Mouse (Mus musculus): ENCODE data around the gene Homer1. TPM values are rescaled to one million over a fixed set of nuclear protein-coding genes. Genes with fewer than 3 reads are reported as not detected.

Gene Homer1
- polyA plus RNA-seq, 1 experiment from 2014 or later, result 13.9 TPM

GRCm38 (mm10) chr13:93305636-93306035 is 6.2 kb downstream of the Homer1 start:
- Histone ChIP-seq H3K9ac (replicated peaks) (peak overlapping the region; percentile 90), H3K4me1 (peaks cover 30% of the 10 kb centered on the region)

GRCm38 (mm10) chr13:93306545-93306944 is 7.1 kb downstream of the Homer1 start:
- H3K27me3 ChIP-seq (replicated peaks), result no peaks in the 10 kb centered on the region
- H3K36me3 ChIP-seq, result no peaks in the 10 kb centered on the region
- no peak overlapping the region for H3K27ac ChIP-seq (replicated peaks)
- no peak overlapping the region for H3K9ac ChIP-seq (replicated peaks)
- peak overlapping the region; percentile 77 for H3K4me2 ChIP-seq
- 41% methylated on average over 3 of the region's 3 CpGs for WGBS
- H3K9me3 ChIP-seq (replicated peaks), result no peaks in the 10 kb centered on the region
- H3K4me3 ChIP-seq (replicated peaks), result peak overlapping the region; percentile 91
- peaks cover 33% of the 10 kb centered on the region for H3K4me1 ChIP-seq
- no peak for ATAC-seq (ENCODE audit: low FRiP score)

More at GRCm38 (mm10) chr13:93305636-93306035, 6.2 kb downstream of the Homer1 start:
- Histone ChIP-seq H3K9me3 (replicated peaks) (no peaks in the 10 kb centered on the region), H3K27ac (replicated peaks) (no peak overlapping the region), H3K4me2 (peak overlapping the region; percentile 77), H3K27me3 (replicated peaks) (no peaks in the 10 kb centered on the region), H3K4me3 (replicated peaks) (peak overlapping the region; percentile 91), H3K36me3 (no peaks in the 10 kb centered on the region)
- 9% methylated on average over 7 of the region's 7 CpGs for WGBS
- no peak for ATAC-seq (ENCODE audit: low FRiP score)

GRCm38 (mm10) chr13:93307700-93308099 is 8.3 kb downstream of the Homer1 start:
- H3K36me3 ChIP-seq, result no peaks in the 10 kb centered on the region
- H3K9me3 ChIP-seq (replicated peaks), result no peaks in the 10 kb centered on the region
- ATAC-seq (ENCODE audit: low FRiP score), result no peak
- no peaks in the 10 kb centered on the region for H3K27me3 ChIP-seq (replicated peaks)
- 41% methylated on average over 7 of the region's 7 CpGs for WGBS
- H3K27ac ChIP-seq (replicated peaks), result no peak overlapping the region
- no peak overlapping the region for H3K9ac ChIP-seq (replicated peaks)
- H3K4me1 ChIP-seq, result peaks cover 37% of the 10 kb centered on the region
- peak overlapping the region; percentile 4 for H3K4me3 ChIP-seq (replicated peaks)
- peak overlapping the region; percentile 77 for H3K4me2 ChIP-seq

- no peak for ATAC-seq (ENCODE audit: low FRiP score)
- WGBS, result 59% methylated on average over 1 of the region's 1 CpGs
Observed at GRCm38 (mm10) chr13:93309295-93309694, 9.9 kb downstream of the Homer1 start.

GRCm38 (mm10) chr13:93312518-93312917 is 13.1 kb downstream of the Homer1 start:
- Histone ChIP-seq H3K9ac (replicated peaks) (no peak overlapping the region), H3K4me3 (replicated peaks) (no peak overlapping the region), H3K36me3 (no peaks in the 10 kb centered on the region), H3K9me3 (replicated peaks) (no peaks in the 10 kb centered on the region), H3K27me3 (replicated peaks) (no peaks in the 10 kb centered on the region), H3K4me1 (peaks cover 29% of the 10 kb centered on the region), H3K27ac (replicated peaks) (no peak overlapping the region), H3K4me2 (no peak overlapping the region)
- ATAC-seq (ENCODE audit: low FRiP score), result no peak

More at GRCm38 (mm10) chr13:93309295-93309694, 9.9 kb downstream of the Homer1 start:
- no peaks in the 10 kb centered on the region for H3K27me3 ChIP-seq (replicated peaks)
- H3K9ac ChIP-seq (replicated peaks), result no peak overlapping the region
- H3K27ac ChIP-seq (replicated peaks), result no peak overlapping the region
- H3K9me3 ChIP-seq (replicated peaks), result no peaks in the 10 kb centered on the region
- H3K36me3 ChIP-seq, result no peaks in the 10 kb centered on the region
- H3K4me3 ChIP-seq (replicated peaks), result no peak overlapping the region
- peak overlapping the region; percentile 31 for H3K4me2 ChIP-seq
- peaks cover 42% of the 10 kb centered on the region for H3K4me1 ChIP-seq

- WGBS, result 85% methylated on average over 4 of the region's 4 CpGs
- H3K4me1 ChIP-seq, result peaks cover 14% of the 10 kb centered on the region
- no peak for ATAC-seq (ENCODE audit: low FRiP score)
Observed at GRCm38 (mm10) chr13:93314322-93314721, 14.9 kb downstream of the Homer1 start.

GRCm38 (mm10) chr13:93320089-93320488 is 20.7 kb downstream of the Homer1 start:
- Histone ChIP-seq H3K27me3 (replicated peaks) (no peaks in the 10 kb centered on the region), H3K27ac (replicated peaks) (no peak overlapping the region), H3K4me3 (replicated peaks) (no peak overlapping the region), H3K4me1 (no peaks in the 10 kb centered on the region), H3K9ac (replicated peaks) (no peak overlapping the region), H3K9me3 (replicated peaks) (no peaks in the 10 kb centered on the region), H3K36me3 (no peaks in the 10 kb centered on the region), H3K4me2 (no peak overlapping the region)
- no peak for ATAC-seq (ENCODE audit: low FRiP score)
- WGBS, result 78% methylated on average over 5 of the region's 5 CpGs

More at GRCm38 (mm10) chr13:93314322-93314721, 14.9 kb downstream of the Homer1 start:
- Histone ChIP-seq H3K27ac (replicated peaks) (no peak overlapping the region), H3K36me3 (no peaks in the 10 kb centered on the region), H3K9ac (replicated peaks) (no peak overlapping the region), H3K4me2 (no peak overlapping the region), H3K27me3 (replicated peaks) (no peaks in the 10 kb centered on the region), H3K4me3 (replicated peaks) (no peak overlapping the region), H3K9me3 (replicated peaks) (no peaks in the 10 kb centered on the region)

- WGBS, result 63% methylated on average over 3 of the region's 3 CpGs
- no peak for ATAC-seq (ENCODE audit: low FRiP score)
- no peaks in the 10 kb centered on the region for H3K36me3 ChIP-seq
- H3K9ac ChIP-seq (replicated peaks), result no peak overlapping the region
- H3K9me3 ChIP-seq (replicated peaks), result no peaks in the 10 kb centered on the region
- no peaks in the 10 kb centered on the region for H3K4me1 ChIP-seq
- H3K4me3 ChIP-seq (replicated peaks), result no peak overlapping the region
- no peak overlapping the region for H3K27ac ChIP-seq (replicated peaks)
- H3K27me3 ChIP-seq (replicated peaks), result no peaks in the 10 kb centered on the region
- H3K4me2 ChIP-seq, result no peak overlapping the region
Observed at GRCm38 (mm10) chr13:93326326-93326725, 26.9 kb downstream of the Homer1 start.

GRCm38 (mm10) chr13:93331721-93332120 is 32.3 kb downstream of the Homer1 start:
- Histone ChIP-seq H3K9me3 (replicated peaks) (no peaks in the 10 kb centered on the region), H3K4me2 (no peak overlapping the region), H3K27ac (replicated peaks) (no peak overlapping the region), H3K36me3 (no peaks in the 10 kb centered on the region), H3K4me1 (no peaks in the 10 kb centered on the region), H3K27me3 (replicated peaks) (no peaks in the 10 kb centered on the region), H3K4me3 (replicated peaks) (no peak overlapping the region), H3K9ac (replicated peaks) (no peak overlapping the region)
- ATAC-seq (ENCODE audit: low FRiP score), result no peak
- WGBS, result 94% methylated on average over 2 of the region's 2 CpGs

GRCm38 (mm10) chr13:93332491-93332890 is 33.1 kb downstream of the Homer1 start:
- H3K9ac ChIP-seq (replicated peaks), result no peak overlapping the region
- no peaks in the 10 kb centered on the region for H3K27me3 ChIP-seq (replicated peaks)
- H3K4me1 ChIP-seq, result no peaks in the 10 kb centered on the region
- H3K9me3 ChIP-seq (replicated peaks), result no peaks in the 10 kb centered on the region
- no peak overlapping the region for H3K4me2 ChIP-seq
- no peak for ATAC-seq (ENCODE audit: low FRiP score)
- H3K4me3 ChIP-seq (replicated peaks), result no peak overlapping the region
- H3K27ac ChIP-seq (replicated peaks), result no peak overlapping the region
- no peaks in the 10 kb centered on the region for H3K36me3 ChIP-seq
- 94% methylated on average over 13 of the region's 13 CpGs for WGBS

- Histone ChIP-seq H3K4me2 (no peak overlapping the region), H3K9ac (replicated peaks) (no peak overlapping the region), H3K4me3 (replicated peaks) (no peak overlapping the region), H3K27ac (replicated peaks) (no peak overlapping the region), H3K36me3 (no peaks in the 10 kb centered on the region), H3K9me3 (replicated peaks) (no peaks in the 10 kb centered on the region), H3K27me3 (replicated peaks) (no peaks in the 10 kb centered on the region), H3K4me1 (no peaks in the 10 kb centered on the region)
- WGBS, result 81% methylated on average over 3 of the region's 3 CpGs
- ATAC-seq (ENCODE audit: low FRiP score), result no peak
Observed at GRCm38 (mm10) chr13:93335337-93335736, 35.9 kb downstream of the Homer1 start.

GRCm38 (mm10) chr13:93338394-93338793 is 39.0 kb downstream of the Homer1 start:
- H3K27ac ChIP-seq (replicated peaks), result no peak overlapping the region
- no peak overlapping the region for H3K4me2 ChIP-seq
- 76% methylated on average over 5 of the region's 5 CpGs for WGBS
- ATAC-seq (ENCODE audit: low FRiP score), result no peak
- H3K9me3 ChIP-seq (replicated peaks), result no peaks in the 10 kb centered on the region
- H3K4me3 ChIP-seq (replicated peaks), result no peak overlapping the region
- H3K27me3 ChIP-seq (replicated peaks), result no peaks in the 10 kb centered on the region
- no peaks in the 10 kb centered on the region for H3K36me3 ChIP-seq
- H3K9ac ChIP-seq (replicated peaks), result no peak overlapping the region
- no peaks in the 10 kb centered on the region for H3K4me1 ChIP-seq
